Mouse (Mus musculus): ENCODE data around the gene Ssr2.

Gene Ssr2

DNA sequence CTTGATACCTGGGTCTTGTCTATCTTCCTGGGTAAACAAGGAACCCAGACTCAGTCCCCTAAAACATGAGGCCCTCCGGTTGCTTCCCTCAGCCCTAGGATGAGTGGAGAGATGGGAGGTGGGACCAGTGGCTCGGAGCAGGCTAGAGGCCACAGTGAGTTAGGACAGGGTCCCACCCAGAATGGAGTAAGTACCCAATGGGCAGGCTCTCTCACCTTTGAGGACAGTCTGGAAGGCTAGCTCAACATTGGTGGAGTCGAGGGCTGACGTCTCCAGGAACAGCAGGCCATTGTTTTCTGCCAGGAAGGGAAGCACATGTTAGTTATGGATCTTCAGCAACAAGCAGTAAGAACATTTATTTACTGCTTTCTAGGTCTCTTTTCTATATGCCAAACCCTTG, 33.2 kb upstream of the Ssr2 start:
- no peak for DNase-seq

DNA sequence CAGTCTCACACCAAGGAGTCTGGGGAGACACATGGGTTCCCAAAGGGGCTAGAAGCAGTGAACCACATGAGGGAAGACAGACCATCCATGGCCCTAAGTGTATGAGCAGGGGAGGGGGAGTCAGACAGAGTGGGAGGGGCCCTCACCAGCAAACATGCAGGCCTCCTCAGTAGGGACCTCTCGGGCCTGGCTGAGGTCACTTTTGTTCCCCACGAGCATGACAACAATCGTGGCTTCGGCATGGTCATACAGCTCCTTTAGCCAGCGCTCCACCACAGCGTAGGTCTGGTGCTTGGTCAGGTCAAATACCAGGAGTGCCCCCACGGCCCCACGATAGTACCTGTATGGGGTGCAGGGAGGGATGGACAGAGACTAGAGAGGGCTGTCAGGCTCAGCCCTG, 32.5 kb upstream of the Ssr2 start:
- no peak for DNase-seq

DNA sequence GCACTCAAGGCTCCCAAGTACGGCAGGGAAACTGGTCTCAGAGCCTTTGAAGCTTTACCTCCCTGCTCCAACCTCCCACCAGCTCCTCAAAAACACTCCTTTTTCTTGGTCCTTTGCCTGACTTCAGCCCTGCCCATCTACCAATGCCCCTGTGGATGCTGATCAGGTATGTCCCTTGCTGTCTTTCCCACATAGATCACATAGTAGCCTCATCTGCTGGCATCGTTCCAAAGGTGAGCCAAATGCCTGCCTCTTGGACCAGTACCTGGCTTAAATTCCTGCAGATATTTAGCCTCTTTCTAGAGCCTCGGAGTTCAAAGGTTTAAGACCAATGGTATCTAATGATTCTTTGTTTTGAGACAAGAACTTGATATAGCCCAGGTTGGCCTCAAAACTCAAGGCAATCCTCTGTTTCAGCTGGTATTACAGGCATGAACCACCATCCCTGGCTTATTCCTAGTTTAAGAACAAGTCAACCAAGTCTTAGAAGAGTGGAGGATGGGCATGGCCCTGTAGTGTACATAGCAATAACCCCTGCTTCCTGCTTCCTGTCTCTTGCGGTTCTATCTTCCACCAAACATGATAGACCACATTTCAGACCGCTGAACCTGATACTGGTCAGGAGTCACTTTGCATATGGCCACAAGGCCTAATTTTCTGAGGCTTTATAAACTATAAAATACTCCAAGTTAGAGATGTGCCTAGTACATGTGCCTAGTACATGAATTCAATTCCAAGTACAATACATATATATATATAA, 31.8 kb upstream of the Ssr2 start:
- DNase-seq = no peak

DNA sequence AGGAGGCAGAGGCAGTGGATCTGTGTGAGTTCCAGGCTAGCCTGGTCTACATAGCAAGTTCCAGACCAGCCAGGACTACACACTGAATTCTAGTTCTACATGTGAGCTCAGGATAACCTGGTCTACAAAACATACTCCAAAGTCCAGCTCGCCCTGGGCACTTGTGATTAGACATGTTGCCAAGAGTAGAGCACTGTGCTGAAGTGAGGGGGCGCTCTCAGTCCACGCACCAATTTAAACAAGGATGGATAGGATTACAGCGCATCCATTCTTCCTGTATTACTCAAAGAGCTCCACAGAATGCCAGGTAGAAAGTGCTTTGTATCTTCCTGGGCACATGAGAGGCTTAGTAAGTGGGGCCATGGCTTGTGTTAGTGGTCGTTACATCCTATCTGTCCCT, 31.2 kb upstream of the Ssr2 start:
- DNase-seq = no peak

DNA sequence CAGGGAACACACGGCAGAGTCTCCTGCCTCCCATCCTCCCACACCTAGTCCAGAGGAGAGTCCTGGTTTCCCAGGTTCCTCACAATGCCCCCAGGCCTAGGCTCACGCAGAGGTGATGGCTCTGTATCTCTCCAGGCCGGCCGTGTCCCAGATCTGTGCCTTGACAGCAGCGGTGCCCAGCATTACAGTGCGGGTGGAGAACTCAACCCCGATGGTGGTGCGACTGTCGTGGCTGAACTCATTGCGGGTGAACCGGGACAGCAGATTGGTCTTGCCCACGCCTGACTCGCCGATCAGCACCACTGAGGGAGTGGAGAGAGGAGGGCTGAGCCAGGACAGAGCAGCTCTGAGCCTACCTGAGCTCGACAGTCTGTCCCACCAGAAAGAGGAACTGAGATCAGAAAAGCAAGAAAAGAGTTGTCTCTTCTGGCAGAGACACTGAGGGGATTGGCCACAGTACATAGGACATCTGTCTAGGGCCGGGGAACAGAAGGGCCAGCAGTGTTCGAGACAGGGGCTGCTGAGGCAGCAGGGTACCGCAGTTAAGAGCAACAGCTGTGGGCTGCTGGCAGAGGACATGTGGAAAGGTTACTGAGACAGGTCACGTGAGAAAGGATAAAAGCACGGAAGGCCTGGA, 30.6 kb upstream of the Ssr2 start:
- DNase-seq = no peak

DNA sequence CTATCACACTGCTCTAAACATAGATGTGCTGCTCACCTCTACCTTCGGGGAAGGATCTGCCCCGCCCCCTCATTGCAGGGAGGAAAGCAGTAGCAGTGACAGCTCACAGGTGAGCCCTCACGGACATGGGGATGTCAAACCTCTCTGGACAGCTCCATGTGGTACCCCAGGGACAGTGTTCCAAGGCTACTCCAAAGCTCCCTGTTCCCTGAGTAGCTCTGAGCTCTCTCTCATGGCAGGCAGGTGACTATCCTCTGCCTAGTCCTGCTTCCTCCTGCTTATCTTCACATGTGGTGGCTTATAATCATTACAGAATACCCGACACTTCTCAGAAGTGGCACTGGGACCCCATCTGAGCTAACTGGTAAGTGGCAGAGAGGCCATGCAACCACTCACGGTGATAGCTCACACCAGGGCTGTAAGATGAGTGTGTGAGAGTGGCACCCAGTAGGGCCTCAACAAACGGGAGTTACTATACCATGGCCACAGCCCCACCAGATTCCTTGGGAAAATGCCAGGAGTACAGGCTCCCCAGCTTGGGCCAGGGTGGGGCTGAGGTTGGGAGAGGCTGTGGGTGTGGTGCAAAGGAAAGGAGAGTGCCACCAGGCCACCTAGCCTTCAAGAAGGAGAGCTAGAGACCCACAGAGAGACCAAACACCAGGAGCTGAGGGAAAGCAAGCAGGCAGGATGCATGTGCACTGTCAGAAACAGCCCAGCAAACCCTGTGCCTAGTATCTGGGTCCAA, 28.8 kb upstream of the Ssr2 start:
- DNase-seq = no peak

DNA sequence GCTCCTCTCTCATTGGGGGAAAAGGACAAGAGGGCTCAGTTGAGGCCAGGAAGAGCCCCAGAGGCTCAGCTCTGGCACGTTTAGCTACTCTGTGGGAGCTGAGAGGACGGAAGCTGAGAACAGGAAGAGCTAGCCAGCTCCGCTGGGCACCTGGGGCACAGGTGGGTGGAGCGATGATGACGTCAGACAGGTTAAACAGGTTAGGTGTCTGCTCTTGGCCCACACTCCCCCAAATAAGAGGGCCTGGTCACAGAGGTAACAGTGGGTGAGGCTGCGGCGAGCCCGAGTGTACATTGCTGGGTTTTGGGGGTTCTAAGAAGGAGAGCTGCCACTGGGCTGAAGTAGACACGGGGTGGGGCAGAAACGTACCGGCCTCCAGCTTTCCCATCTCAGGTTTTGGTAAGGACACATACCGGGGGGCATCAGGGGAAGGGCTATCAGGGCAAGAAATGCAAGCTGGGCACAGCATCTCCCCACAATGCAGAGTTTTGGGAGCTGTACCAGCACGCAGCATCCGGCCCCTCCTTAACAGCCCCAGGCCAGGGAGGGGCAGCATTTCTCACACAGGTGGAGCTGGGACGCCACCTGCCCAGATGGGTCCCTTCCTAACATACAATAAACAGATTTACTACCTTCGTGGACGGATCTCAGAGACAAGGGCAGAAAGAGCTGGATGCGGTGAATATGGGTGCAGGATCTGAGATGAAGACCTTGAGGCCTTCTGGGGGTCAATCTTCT, 27.3 kb upstream of the Ssr2 start, which contains the start of gene Rab25:
TSS of gene Rab25 (minus strand) at position 121 of the 738 bp plus-strand sequence.
- no peak for DNase-seq

DNA sequence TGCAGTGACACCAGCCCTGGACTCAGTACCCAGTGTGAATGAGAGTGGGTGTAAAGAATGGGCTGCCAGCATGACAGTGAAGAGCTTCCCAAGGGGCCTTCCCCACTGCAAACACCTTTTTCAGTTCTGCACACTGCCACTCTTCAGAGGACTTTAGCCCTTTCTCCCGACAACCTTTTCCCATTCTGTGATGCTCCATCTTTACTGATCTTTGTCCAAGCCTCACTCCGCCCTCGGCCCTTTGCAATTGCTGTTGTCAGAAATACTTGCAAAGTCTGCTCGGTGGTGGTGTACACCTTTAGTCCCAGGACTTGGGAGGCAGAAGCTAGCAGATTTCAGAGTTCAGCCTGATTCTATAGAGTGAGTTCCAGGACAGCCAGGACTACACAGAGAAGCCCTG, 24.1 kb upstream of the Ssr2 start:
- no peak for DNase-seq

DNA sequence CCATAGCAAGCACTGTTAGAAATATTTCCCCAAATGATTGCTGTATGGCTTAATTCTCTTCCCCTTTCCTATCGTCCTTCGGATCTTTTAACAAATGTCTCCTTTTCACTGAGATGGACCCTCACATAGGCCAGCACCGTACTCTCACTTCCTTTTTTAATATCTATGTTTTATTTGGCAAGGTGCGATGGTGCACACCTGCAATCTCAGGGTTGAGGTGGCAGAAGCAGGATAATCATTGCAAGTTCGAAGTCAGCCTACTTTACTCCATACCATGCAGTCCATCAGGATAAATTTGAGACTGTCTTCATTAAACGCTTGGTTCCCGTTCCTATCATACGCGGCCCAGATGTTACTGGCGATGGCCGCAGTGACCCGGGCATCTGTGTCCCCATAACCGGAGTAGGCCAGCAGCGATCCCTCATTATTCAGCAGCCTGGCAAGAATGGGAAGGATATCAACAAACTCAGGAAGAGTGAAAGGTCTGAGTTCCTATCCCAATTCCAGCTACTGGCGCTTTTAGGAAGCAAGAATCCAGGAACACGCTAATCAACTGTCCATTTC, 23.5 kb upstream of the Ssr2 start:
- no peak for DNase-seq

DNA sequence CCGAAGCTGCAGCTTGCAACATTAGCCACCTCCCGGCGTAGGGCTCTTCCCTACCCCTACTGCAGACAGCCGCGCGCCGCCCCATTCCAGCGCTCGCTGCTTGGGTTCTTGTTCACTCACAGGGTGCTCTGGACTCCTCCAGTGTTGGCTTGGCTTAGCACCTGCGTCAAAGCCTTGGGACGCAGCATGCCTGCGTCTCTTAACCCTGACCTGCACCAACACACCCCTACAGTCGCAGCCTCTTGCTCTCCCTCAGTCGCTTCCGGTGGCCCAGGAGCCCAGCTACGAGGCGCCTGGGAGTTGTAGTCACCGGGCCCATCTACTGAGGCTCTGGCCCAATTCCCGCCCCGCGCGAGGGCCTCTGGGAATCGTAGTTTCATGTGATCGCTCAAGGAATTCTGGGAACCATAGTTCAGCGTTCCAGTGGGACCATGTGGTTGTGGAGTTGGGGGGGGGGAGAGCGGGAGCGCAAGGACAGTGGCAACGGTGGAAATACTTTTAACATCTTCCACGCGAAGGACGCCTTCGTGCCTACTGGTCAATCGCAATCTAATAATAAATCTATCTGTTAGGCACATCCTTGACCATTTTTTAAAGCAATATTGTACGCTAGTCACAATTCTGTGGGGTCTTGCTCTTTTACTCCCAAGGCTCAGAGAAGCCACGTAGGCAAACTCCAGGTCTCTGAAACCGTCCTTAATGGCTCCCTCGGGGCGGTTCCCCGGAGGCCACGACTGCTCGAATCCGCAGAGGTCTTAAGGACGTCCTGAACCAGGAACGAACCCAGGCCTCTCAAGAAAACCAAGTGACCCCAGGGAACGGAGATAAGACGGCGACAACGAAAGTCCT, 22.8 kb upstream of the Ssr2 start, which contains the start of gene Lamtor2:
TSS of gene Lamtor2 (minus strand) at position 399 of the 849 bp plus-strand sequence.
- DNase-seq = peak; percentile 95

DNA sequence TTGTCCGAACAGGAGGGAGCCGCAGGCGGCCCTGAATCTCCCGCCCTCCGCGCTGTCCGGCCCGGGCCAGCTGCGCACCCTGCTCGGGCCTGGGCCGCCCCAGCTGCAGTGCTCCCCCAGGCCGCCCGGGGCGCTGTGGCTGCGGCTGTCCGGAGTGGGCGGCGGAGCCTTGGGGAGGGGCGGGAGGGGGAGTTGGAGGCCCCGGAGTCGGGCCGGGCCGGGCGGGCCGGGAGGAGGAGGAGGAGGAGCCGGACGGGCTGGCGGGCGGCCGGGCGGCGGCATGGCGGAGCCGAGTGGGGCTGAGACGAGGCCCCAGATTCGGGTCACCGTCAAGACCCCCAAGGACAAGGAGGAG, 22.2 kb upstream of the Ssr2 start, which contains the start of gene Ubqln4:
TSS of gene Ubqln4 (plus strand) at position 234 of the 355 bp plus-strand sequence.
- DNase-seq = peak; percentile 93

DNA sequence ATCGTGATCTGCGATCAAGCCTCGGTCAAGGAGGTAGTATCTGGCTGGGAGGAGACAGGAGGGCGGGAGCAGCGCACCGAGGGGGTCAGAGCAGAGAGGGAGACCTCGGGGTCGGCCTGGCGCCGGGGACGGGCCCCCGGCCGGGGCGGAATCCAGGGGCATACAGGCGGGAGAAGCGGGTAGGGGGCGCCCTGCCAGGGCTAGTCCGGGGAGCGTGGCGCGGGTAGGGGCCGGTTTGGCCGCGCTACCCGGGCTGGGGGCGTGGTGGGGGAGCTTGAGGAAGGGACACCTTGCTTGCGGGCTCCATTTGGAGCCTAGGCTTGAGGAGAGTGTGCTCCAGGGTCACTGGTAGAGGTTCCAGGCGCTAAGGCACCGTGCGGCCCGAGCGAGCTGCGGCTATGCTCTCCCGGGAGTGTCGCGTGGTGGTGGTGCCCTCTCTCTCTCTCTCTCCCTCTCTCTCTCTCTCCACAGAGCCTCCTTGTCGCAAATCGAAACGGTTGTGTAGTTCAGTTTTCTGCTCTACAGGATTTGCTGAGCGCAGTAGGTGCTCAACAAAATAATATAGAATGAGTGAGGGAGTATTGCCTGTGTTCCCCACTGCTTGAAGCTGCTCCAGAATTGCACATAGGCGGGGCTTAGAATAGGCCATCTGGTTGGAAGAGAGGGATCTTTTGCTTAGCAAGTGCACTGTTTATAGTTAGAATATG, 21.6 kb upstream of the Ssr2 start:
- DNase-seq = peak; percentile 81

DNA sequence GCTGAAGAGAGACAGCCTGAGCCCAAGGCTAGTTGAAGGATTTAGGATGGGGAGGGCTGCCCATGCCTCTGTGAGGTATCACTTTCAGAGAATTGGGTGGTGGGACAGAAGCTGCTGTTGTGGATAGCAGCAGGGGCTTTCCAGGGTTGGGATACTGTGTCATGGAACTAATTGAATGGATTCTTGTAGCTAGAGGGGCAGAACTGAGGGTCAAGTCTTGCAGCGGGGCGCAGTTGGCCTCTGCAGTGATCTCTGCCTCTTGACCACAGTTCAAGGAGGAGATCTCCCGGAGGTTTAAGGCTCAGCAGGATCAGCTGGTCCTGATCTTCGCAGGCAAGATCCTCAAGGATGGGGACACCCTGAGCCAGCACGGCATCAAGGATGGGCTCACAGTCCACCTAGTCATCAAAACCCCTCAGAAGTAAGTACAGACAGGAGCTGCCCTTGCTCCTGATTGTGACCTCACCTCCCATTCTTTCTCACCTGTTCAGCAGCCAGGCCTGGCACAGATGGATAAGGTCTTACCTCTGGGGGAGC, 20.5 kb upstream of the Ssr2 start:
- DNase-seq = no peak

DNA sequence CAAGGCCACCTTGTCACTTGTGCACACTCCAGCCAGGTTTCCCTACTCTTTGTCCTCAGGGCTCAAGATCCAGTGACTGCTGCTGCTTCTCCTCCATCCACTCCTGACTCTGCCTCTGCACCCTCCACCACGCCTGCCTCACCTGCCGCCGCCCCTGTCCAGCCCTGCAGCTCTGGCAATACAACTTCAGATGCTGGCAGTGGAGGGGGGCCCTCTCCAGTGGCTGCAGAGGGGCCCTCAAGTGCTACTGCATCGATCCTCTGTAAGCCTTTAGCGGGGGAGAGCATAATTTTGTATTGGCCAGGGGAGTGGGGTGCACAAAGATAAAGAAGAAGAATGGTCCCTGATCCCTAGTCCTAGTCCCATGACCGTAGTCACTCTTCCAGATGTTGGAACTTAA, 19.9 kb upstream of the Ssr2 start:
- no peak for DNase-seq

DNA sequence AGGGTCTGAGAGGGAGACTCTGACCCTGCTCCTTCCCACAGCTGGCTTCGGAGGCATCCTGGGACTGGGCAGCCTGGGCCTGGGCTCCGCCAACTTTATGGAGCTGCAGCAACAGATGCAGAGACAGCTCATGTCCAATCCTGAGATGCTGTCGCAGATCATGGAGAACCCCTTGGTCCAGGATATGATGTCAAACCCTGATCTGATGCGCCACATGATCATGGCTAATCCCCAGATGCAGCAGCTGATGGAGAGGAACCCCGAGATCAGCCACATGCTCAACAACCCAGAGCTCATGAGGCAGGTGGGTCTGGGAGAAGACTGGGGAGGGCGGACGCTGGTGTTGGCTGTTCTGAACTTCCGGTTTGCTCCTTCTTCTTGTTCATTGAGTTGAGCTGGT, 19.1 kb upstream of the Ssr2 start:
- no peak for DNase-seq

DNA sequence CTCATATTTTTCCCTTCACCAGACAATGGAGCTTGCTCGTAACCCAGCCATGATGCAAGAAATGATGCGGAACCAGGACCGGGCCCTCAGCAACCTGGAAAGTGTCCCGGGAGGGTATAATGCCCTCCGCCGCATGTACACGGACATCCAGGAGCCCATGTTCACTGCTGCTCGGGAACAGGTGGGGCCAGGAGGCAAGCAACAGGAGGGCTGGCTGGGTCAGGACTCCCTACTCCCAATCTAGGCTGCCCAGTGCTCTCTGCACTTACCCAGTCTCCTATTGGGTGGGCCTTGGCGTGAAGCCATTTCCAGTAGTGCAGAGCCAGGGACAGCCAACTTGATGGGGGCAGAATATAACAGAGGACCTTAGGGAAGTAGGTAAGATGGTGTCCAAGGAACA, 16.1 kb upstream of the Ssr2 start:
- no peak for DNase-seq

DNA sequence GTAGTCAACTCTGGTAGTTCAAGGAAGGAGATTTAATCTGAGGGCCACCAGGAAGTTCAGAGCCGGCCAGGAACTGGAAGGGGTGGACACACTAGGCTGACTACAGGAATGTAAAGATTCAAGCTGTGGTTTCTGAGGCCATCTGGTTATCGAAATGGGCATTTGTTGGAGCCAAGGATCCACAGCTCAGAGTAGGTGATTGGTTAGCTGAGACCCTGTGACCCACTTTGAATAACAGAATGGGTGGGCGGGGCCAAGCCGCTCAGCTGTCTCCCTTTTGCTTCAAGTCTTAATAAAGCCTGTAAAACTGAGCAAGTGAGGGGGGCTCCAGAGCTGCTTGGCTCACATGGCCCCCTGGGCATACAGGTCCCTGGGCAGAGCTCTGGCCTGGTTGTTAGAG, 13.7 kb upstream of the Ssr2 start:
- no peak for DNase-seq

DNA sequence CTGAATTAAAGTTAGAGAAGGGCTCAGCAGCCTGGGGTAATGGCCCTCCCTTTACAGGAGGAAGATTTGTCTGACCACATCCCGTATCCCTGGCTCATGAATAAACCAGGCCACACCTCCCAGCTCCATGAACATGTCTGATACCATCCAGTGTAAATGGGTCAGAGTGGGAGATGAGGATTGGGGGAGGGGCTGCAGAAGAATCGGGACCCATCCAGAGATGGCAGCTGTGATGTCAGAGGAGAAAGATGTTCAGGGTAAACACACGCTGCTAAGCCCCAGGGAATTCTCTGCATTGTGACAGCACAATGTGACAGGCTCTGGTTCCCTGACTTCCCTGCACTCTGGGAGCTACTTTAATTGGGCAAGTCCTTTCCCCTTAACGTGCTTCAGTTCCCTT, 12.2 kb upstream of the Ssr2 start:
- no peak for DNase-seq

DNA sequence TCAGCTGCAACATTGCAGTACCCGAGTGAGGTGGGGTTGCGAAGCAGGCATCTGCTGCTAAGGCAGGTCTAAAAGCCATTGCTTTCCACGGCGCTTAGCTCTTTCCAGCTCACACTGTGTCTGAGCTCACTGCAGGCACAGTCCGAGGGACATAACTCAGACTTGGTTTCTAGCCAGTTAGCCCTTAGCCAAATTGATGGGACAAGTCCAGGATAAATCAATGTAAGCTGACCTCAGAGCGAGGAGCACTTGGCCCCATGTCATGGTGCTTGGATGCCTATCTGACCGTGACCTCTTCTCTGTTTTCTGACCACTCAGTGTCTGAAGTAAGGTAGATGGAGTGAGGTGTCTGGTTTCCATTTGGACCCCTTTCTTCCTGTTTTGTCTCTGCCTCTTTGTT, 11.7 kb upstream of the Ssr2 start:
- no peak for DNase-seq

DNA sequence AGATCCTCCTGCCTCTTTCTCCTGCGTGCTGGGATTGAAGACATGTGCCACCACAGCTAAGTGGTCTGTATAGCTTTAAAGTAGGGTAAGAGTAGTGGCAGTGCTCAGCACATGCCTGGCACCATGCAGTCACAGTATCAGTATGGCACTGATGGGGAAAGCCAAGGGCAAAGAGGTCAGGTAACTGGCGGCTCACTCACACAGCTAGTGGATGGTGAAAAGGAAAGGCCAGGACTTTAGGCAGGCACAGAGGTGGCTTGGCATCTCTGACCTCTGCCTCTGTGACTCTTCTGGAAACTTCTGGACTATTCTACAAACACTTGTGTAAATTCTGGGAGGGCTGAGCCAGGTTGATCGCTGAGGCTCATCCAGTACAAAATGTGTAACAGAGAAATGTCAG, 9.6 kb upstream of the Ssr2 start:
- DNase-seq = no peak

DNA sequence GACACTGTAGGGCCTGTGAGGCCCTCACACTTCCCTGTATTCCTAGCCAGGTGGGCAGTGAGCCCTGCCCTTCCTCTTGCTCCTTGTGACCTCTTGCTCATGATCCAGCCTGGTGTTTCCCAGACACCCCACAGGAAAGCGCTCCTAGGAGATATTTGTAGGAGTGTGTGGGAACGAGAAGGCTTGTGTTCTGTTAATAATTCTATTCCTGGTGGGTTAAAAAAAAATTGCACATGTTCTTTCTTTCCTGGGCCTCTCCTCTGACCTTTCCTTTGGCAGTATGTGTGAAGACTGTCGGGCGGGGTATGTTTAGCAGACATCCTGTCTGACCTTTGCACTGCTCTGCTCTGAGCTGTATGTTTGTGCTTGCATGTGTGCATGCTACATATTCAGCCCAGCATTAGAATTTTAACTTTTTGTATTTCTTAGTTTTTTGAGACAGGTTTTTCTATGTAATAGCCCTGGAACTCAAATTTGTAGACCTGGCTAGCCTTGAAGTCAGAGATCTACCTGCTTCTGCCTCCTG, 9.1 kb upstream of the Ssr2 start:
- DNase-seq = no peak
